Mouse (Mus musculus) mouse trophoblast stem cell (cell line): ENCODE data around the gene Fuk.
"Not testable (repeated sequence)": the region's sequence is repeated elsewhere in the genome, so short reads cannot be mapped to it uniquely, and the experiment has no call there.

Source experiments
- in situ Hi-C, 2 experiments: fragments of 300-500 bp; cut with MseI, MboI; formaldehyde crosslinking; loops; 2 replicates in 1 of 2; 3 replicates in 1 of 2; pipeline ENCODE4 v1.15.1; 2025

Fuk gene

GRCm38 (mm10) chr8:110919341-110920031, 17.2 kb upstream of the Fuk start, which contains the start of gene St3gal2:
Gene St3gal2, plus strand, starts transcription at chr8:110919922.
- in situ Hi-C loops, result no loop called here

- in situ Hi-C loops, result no loop called here
Measured at GRCm38 (mm10) chr8:110918460-110918859, 16.2 kb upstream of the Fuk start.

GRCm38 (mm10) chr8:110918027-110918426, 15.7 kb upstream of the Fuk start:
- in situ Hi-C loops, result no loop called here

- in situ Hi-C loops, result no loop called here
Measured at GRCm38 (mm10) chr8:110917415-110917814, 15.1 kb upstream of the Fuk start.

GRCm38 (mm10) chr8:110911576-110912570, 9.6 kb upstream of the Fuk start:
- in situ Hi-C loops, result no loop called here

- in situ Hi-C loops, result not testable (repeated sequence)
Measured at GRCm38 (mm10) chr8:110909850-110910249, 7.6 kb upstream of the Fuk start.

GRCm38 (mm10) chr8:110906682-110907081, 4.4 kb upstream of the Fuk start:
- in situ Hi-C loops, result no loop called here

GRCm38 (mm10) chr8:110905404-110905803, 3.1 kb upstream of the Fuk start:
- in situ Hi-C loops, result no loop called here

GRCm38 (mm10) chr8:110902579-110902965, 284 bp upstream of the Fuk start:
- in situ Hi-C loops, result no loop called here

GRCm38 (mm10) chr8:110901056-110901455, 1.2 kb downstream of the Fuk start:
- in situ Hi-C loops, result no loop called here

GRCm38 (mm10) chr8:110897495-110897894, 4.8 kb downstream of the Fuk start:
- in situ Hi-C loops, result no loop called here

GRCm38 (mm10) chr8:110895812-110896211, 6.5 kb downstream of the Fuk start:
- in situ Hi-C loops, result no loop called here

GRCm38 (mm10) chr8:110895254-110895653, 7.0 kb downstream of the Fuk start:
- in situ Hi-C loops, result no loop called here

GRCm38 (mm10) chr8:110894851-110895250, 7.4 kb downstream of the Fuk start:
- in situ Hi-C loops, result no loop called here

- in situ Hi-C loops, result no loop called here
Measured at GRCm38 (mm10) chr8:110892913-110893312, 9.4 kb downstream of the Fuk start.

GRCm38 (mm10) chr8:110892040-110892439, 10.2 kb downstream of the Fuk start:
- in situ Hi-C loops, result no loop called here

GRCm38 (mm10) chr8:110889904-110890470, 12.3 kb downstream of the Fuk start:
- in situ Hi-C loops, result no loop called here

- in situ Hi-C loops, result no loop called here
Measured at GRCm38 (mm10) chr8:110888860-110889259, 13.4 kb downstream of the Fuk start.

GRCm38 (mm10) chr8:110888441-110888840, 13.8 kb downstream of the Fuk start:
- in situ Hi-C loops, result no loop called here

GRCm38 (mm10) chr8:110887551-110887950, 14.7 kb downstream of the Fuk start:
- in situ Hi-C loops, result no loop called here

GRCm38 (mm10) chr8:110886634-110887033, 15.7 kb downstream of the Fuk start:
- in situ Hi-C loops, result no loop called here

GRCm38 (mm10) chr8:110883824-110884223, 18.5 kb downstream of the Fuk start:
- in situ Hi-C loops, result no loop called here
